Mouse (Mus musculus): ENCODE measurements around the gene Nup98. TPM values are rescaled to one million over a fixed set of nuclear protein-coding genes. Genes with fewer than 3 reads are reported as not detected.

The Nup98 gene
- total and polyA plus RNA-seq, 3 experiments, result 25.9 to 195 (median 45.2) TPM

DNA sequence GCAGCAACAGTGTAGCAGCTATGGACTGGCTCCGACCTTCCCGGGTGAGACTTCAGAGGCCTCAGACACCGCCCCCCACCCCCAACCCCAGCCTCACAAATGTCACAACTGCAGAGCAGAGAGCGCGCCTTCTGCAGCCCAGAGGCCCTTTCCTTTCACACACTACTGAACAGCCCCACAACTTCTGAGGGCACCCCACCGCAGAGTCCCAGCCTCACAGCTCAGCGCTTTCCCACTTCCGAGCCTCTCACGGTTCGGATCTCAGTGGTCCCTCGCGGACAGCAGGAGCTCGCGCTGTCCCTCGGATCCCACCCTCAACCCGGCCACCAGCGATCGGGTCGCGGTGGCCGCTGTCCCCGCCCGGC, 39.5 kb upstream of the Nup98 start:
- Histone ChIP-seq H3K9ac (ENCODE audit: control insufficient read depth, low read depth, low read length, poor library complexity, severe bottlenecking) (peak overlapping the region; percentile 97), H3K9me3 (replicated peaks; ENCODE audit: insufficient read depth, low read length) (no peaks in the 10 kb centered on the region), H3K4me1 (ENCODE audit: control insufficient read depth in 1 of 2, insufficient read depth in 2 of 2, low read length in 2 of 2) (peaks cover 26 to 61% of the 10 kb centered on the region in 2 experiments), H3K27me3 (ENCODE audit: control insufficient read depth in 1 of 2, insufficient read depth in 2 of 2, low read length in 2 of 2) (no peaks in the 10 kb centered on the region), H3K79me2 (ENCODE audit: control insufficient read depth, insufficient read depth, low read length, poor library complexity) (peaks cover 63% of the 10 kb centered on the region), H3K27ac (ENCODE audit: control insufficient read depth, low read depth, low read length) (peak overlapping the region; percentile 99), H3K4me3 (ENCODE audit: control insufficient read depth in 1 of 2, insufficient read depth in 1 of 2, low read depth in 2 of 2, low read length in 2 of 2) (peak overlapping the region; percentile 83 to 97), H3K36me3 (ENCODE audit: control insufficient read depth in 1 of 2, insufficient read depth in 2 of 2, low read length in 2 of 2) (peaks cover 0 to 55% of the 10 kb centered on the region in 2 experiments; a peak in 2 of 4 replicates)
- TF ChIP-seq MAZ (IDR thresholded peaks at IDR 0.05; ENCODE audit: low read depth, low read length) (no peak), UBTF (IDR thresholded peaks at IDR 0.05; ENCODE audit: borderline replicate concordance, insufficient read depth, low read depth, low read length) (0 out of 2 replicates have a peak, but pooled peaks have one; percentile 20), HCFC1 (IDR thresholded peaks at IDR 0.05; ENCODE audit: low read depth, low read length) (0 out of 2 replicates have a peak, but pooled peaks have one; percentile 34), MXI1 (IDR thresholded peaks at IDR 0.05; ENCODE audit: low read depth, low read length) (peak; percentile 12; the same call in 1 of the 2 replicates), CHD1 (IDR thresholded peaks at IDR 0.05; ENCODE audit: low read depth, low read length) (no peak)
- peak; percentile 75 for DNase-seq (ENCODE audit: low read depth, low spot score)

GRCm38 (mm10) chr7:102248691-102249404, 38.9 kb upstream of the Nup98 start:
- H3K36me3 ChIP-seq (ENCODE audit: control insufficient read depth in 1 of 2, insufficient read depth in 2 of 2, low read length in 2 of 2), result peaks cover 0 to 54% of the 10 kb centered on the region in 2 experiments; a peak in 2 of 4 replicates
- no peaks in the 10 kb centered on the region for H3K9me3 ChIP-seq (replicated peaks; ENCODE audit: insufficient read depth, low read length)
- H3K79me2 ChIP-seq (ENCODE audit: control insufficient read depth, insufficient read depth, low read length, poor library complexity), result peaks cover 66% of the 10 kb centered on the region
- H3K9ac ChIP-seq (ENCODE audit: control insufficient read depth, low read depth, low read length, poor library complexity, severe bottlenecking), result peak overlapping the region; percentile 97
- H3K4me1 ChIP-seq (ENCODE audit: control insufficient read depth in 1 of 2, insufficient read depth in 2 of 2, low read length in 2 of 2), result peaks cover 29 to 64% of the 10 kb centered on the region in 2 experiments
- H3K4me3 ChIP-seq (ENCODE audit: control insufficient read depth in 1 of 2, insufficient read depth in 1 of 2, low read depth in 2 of 2, low read length in 2 of 2), result peak overlapping the region; percentile 83 to 97
- DNase-seq (ENCODE audit: low read depth, low spot score), result peak; percentile 89
- no peaks in the 10 kb centered on the region for H3K27me3 ChIP-seq (ENCODE audit: control insufficient read depth in 1 of 2, insufficient read depth in 2 of 2, low read length in 2 of 2)
- H3K27ac ChIP-seq (ENCODE audit: control insufficient read depth, low read depth, low read length), result peak overlapping the region; percentile 99
- peak; percentile 62 to 87 for TF ChIP-seq EP300 (IDR thresholded peaks at IDR 0.05; ENCODE audit: low read depth in 1 of 2, low read length in 2 of 2)
- no peak for TF ChIP-seq MEF2A (IDR thresholded peaks at IDR 0.05; ENCODE audit: extremely low read depth, insufficient replicate concordance, low read depth, low read length, poor library complexity, severe bottlenecking)
- TF ChIP-seq MYB (IDR thresholded peaks at IDR 0.05; ENCODE audit: low read depth, low read length), result peak; percentile 75
- peak; percentile 19; the same call in 1 of the 2 replicates for TF ChIP-seq CHD2 (IDR thresholded peaks at IDR 0.05; ENCODE audit: low read length)
- peak; percentile 90 for TF ChIP-seq MYC (IDR thresholded peaks at IDR 0.05; ENCODE audit: low read depth, low read length)
- no peak for TF ChIP-seq E2F4 (IDR thresholded peaks at IDR 0.05; ENCODE audit: borderline replicate concordance, low read depth, low read length)
- TF ChIP-seq POLR2AphosphoS2 (IDR thresholded peaks at IDR 0.05; ENCODE audit: low read length), result no peak
- TF ChIP-seq USF2 (IDR thresholded peaks at IDR 0.05; ENCODE audit: borderline replicate concordance in 1 of 2, insufficient read depth in 1 of 2, low read depth in 1 of 2, low read length in 2 of 2), result no peak
- peak; percentile 33 to 56; a peak in 1 of 4 replicates for TF ChIP-seq POLR2A (IDR thresholded peaks at IDR 0.05; ENCODE audit: control insufficient read depth in 1 of 2, insufficient read depth in 1 of 2, low read depth in 1 of 2, low read length in 2 of 2, poor library complexity in 1 of 2)
- peak; percentile 73 for TF ChIP-seq TCF12 (IDR thresholded peaks at IDR 0.05; ENCODE audit: low read depth, low read length)
- no peak for TF ChIP-seq ZNF384 (IDR thresholded peaks at IDR 0.05; ENCODE audit: low read depth, low read length)
- TF ChIP-seq RAD21 (IDR thresholded peaks at IDR 0.05; ENCODE audit: low read depth, low read length), result no peak
- TF ChIP-seq TAL1 (IDR thresholded peaks at IDR 0.05; ENCODE audit: low read length), result peak; percentile 33
- peak; percentile 35; the same call in 1 of the 2 replicates for TF ChIP-seq KAT2A (conservative IDR thresholded peaks at IDR 0.05; ENCODE audit: low read depth, low read length)
- no peak for TF ChIP-seq TBP (IDR thresholded peaks at IDR 0.05; ENCODE audit: low read depth, low read length)
- no peak for TF ChIP-seq USF1 (IDR thresholded peaks at IDR 0.05; ENCODE audit: low read depth, low read length)
- TF ChIP-seq ELF1 (IDR thresholded peaks at IDR 0.05; ENCODE audit: low read depth, low read length), result no peak
- peak; percentile 85 for TF ChIP-seq ETS1 (IDR thresholded peaks at IDR 0.05; ENCODE audit: low read depth, low read length)
- TF ChIP-seq HCFC1 (IDR thresholded peaks at IDR 0.05; ENCODE audit: low read depth, low read length), result no peak; the same call in 1 of the 2 replicates
- TF ChIP-seq ZKSCAN1 (IDR thresholded peaks at IDR 0.05; ENCODE audit: low read depth, low read length), result no peak
- peak; percentile 67 for TF ChIP-seq GATA1 (IDR thresholded peaks at IDR 0.05; ENCODE audit: low read depth, low read length)
- TF ChIP-seq RCOR1 (IDR thresholded peaks at IDR 0.05; ENCODE audit: low read depth, low read length), result peak; percentile 54; the same call in 1 of the 2 replicates
- 0 out of 2 replicates have a peak, but pooled peaks have one; percentile 65 for TF ChIP-seq MAZ (IDR thresholded peaks at IDR 0.05; ENCODE audit: low read depth, low read length)
- peak; percentile 77 for TF ChIP-seq SIN3A (IDR thresholded peaks at IDR 0.05; ENCODE audit: low read length)
- no peak for TF ChIP-seq NRF1 (IDR thresholded peaks at IDR 0.05; ENCODE audit: insufficient read depth, low read depth, low read length, poor library complexity, severe bottlenecking)
- no peak for TF ChIP-seq ZMIZ1 (IDR thresholded peaks at IDR 0.05; ENCODE audit: low read depth, low read length)

Measured in MEL (cell line).